ENCODE assay signal across 8 mouse cellular contexts in genomic region chr1:10835653-10836415, GRCm38 (mm10).
DNase-seq lines count a peak whose midpoint lies in the region; ATAC-seq and TF ChIP-seq lines count a peak whose summit lies in the region.

No protein-coding gene starts in this region.

- DNase-seq in heart, adult 8-10 months (ENCODE audit: low spot score) = peak; percentile 59
- DNase-seq in heart, embryonic 10.5 days (ENCODE audit: low spot score) = no peak
- peak; percentile 56 for DNase-seq in R1 (ENCODE audit: low read depth, low spot score)
- peak; percentile 74 for DNase-seq in forebrain, postnatal 0 days
- DNase-seq in layer of hippocampus, adult 9-11 months = peak; percentile 44
- DNase-seq in thymus, postnatal 0 days (ENCODE audit: low spot score) = no peak
- DNase-seq in natural killer cell, adult 2 months (ENCODE audit: low spot score in 2 of 2) = no peak

- TF ChIP-seq CTCF in forebrain, postnatal 0 days (IDR thresholded peaks at IDR 0.05; ENCODE audit: low read depth) = peak; percentile 65

- H3K36me3 ChIP-seq in heart, embryonic 10.5 days = no peaks in the 10 kb centered on the region
- H3K36me3 ChIP-seq in forebrain, postnatal 0 days (ENCODE audit: insufficient read depth) = no peaks in the 10 kb centered on the region
- no peaks in the 10 kb centered on the region for H3K36me3 ChIP-seq in neural tube, embryonic 13.5 days

- H3K27ac ChIP-seq in heart, embryonic 10.5 days = no peak overlapping the region
- no peak overlapping the region for H3K27ac ChIP-seq in forebrain, postnatal 0 days (ENCODE audit: low read depth, low read length)
- H3K27ac ChIP-seq in neural tube, embryonic 13.5 days (replicated peaks) = no peak overlapping the region

- ATAC-seq in forebrain, postnatal 0 days = peak; percentile 69
- ATAC-seq in neural tube, embryonic 13.5 days (ENCODE audit: low read depth) = peak; percentile 53; the same call in 1 of the 2 replicates

- H3K4me3 ChIP-seq in heart, embryonic 10.5 days = no peak overlapping the region
- H3K4me3 ChIP-seq in forebrain, postnatal 0 days (ENCODE audit: low read depth, low read length) = no peak overlapping the region
- H3K4me3 ChIP-seq in neural tube, embryonic 13.5 days = no peak overlapping the region

- H3K4me2 ChIP-seq in forebrain, postnatal 0 days (ENCODE audit: low read depth) = no peak overlapping the region
- no peak overlapping the region for H3K4me2 ChIP-seq in neural tube, embryonic 13.5 days

- no peaks in the 10 kb centered on the region for H3K27me3 ChIP-seq in heart, embryonic 10.5 days (ENCODE audit: insufficient read depth, poor library complexity, severe bottlenecking)
- H3K27me3 ChIP-seq in forebrain, postnatal 0 days (ENCODE audit: insufficient read depth, low read length) = no peaks in the 10 kb centered on the region
- H3K27me3 ChIP-seq in neural tube, embryonic 13.5 days = no peaks in the 10 kb centered on the region

- 78% methylated on average over 6 of the region's 6 CpGs for WGBS in heart, embryonic 10.5 days
- WGBS in forebrain, postnatal 0 days = 51% methylated on average over 6 of the region's 6 CpGs
- WGBS in neural tube, embryonic 13.5 days = 61% methylated on average over 6 of the region's 6 CpGs

- no peaks in the 10 kb centered on the region for H3K4me1 ChIP-seq in heart, embryonic 10.5 days
- H3K4me1 ChIP-seq in forebrain, postnatal 0 days (ENCODE audit: insufficient read depth) = no peaks in the 10 kb centered on the region
- H3K4me1 ChIP-seq in neural tube, embryonic 13.5 days (replicated peaks) = no peaks in the 10 kb centered on the region

- H3K9me3 ChIP-seq in heart, embryonic 10.5 days = no peaks in the 10 kb centered on the region
- no peaks in the 10 kb centered on the region for H3K9me3 ChIP-seq in forebrain, postnatal 0 days (ENCODE audit: low read length)
- H3K9me3 ChIP-seq in neural tube, embryonic 13.5 days = peaks cover 10% of the 10 kb centered on the region; the same call in 1 of the 2 replicates

- no peak overlapping the region for H3K9ac ChIP-seq in forebrain, postnatal 0 days
- H3K9ac ChIP-seq in neural tube, embryonic 13.5 days = no peak overlapping the region

Comparison
In these comparisons a context has a peak if more than half of its experiments do, and no peak if none do; other contexts are left out.
1. DNase-seq: peak in heart, adult 8-10 months (single experiment), R1 (single experiment), forebrain, postnatal 0 days (single experiment) and layer of hippocampus, adult 9-11 months (single experiment); none in heart, embryonic 10.5 days (single experiment), thymus, postnatal 0 days (single experiment) and natural killer cell, adult 2 months (0 of 2).